Mouse (Mus musculus): ENCODE results near the gene Parvg. TPM values are rescaled to one million over a fixed set of nuclear protein-coding genes. Genes with fewer than 3 reads are reported as not detected.

Gene Parvg
- total RNA-seq, 2 experiments from 2014 or later: 1.5 to 1.6 TPM

DNA sequence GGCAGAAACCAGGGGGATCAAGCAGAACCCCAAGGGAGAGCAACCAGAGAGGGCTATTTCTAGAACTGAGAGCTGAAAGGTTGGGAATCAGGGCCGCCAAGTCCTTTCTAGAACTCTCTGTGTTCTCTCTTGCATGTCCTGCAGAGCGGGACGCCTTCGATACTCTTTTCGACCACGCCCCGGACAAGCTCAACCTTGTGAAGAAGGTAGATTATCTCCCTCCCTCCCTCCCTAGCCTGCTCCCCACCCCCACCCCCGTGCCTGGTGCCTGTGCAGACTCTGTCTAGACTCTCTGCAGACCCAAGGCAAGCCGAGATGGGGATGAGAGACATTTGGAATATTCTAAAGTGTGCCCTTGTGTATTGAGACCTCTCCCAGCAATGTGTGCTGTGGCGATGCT lies 20.6 kb upstream of the Parvg start:
- no peak for DNase-seq

GRCm38 (mm10) chr15:84305333-84305732 lies 18.5 kb upstream of the Parvg start:
- no peak for DNase-seq

DNA sequence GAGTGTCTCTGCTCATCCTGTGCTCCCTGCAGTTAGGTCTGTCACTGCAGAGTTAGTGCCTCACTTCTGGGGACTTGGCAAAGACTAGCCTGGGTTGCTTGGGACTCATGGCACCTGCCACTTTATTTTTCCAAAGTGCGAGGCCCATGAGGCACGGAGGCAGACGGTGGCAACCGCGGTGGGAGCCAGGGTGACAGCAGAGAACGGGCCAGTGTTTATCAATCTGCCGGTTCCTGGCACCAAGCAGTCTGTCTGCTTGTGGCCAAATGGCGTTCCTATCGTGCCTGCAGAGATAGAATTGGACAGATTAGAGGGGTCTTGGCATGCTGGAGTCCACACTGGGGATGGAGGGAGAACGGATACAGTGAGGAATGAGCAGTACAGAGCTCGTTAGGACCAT lies 13.6 kb upstream of the Parvg start:
- DNase-seq: no peak

DNA sequence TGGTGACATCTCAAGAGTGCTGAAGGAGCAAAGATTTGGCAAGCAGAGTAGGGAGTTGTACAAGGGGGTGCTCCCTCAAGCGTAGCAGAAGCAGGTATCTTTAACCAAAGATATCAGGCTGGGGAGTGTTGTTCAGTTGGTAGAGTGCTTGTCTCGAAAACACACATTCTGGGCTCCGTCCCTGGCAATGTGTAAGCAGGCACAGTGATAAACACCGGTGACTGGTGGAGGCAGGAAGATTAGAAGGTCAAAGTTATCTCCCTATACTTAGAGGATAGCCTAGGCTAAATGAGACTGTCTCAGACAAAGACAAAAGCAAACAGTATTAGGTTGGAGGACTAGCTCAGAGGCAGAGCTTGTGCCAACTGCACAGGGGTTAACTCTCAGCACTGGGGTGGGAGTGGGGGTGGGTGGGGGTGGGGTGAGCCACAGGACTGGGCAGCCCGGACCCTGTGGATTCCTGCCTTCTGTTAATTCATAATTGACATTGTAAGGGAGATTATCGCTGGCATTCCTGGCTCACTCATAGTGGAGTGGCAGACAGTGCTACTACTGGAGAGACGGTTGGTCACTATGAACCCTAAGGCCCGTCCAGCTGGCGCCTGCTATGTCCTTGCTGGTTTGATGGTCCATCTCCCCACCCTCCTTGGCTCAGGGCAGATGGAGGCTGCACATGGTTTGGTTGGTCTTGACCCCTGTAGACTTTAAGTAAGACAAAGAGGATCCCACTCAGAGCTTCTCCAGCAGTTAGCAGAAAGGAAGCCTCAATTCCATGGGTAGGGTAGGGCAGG lies 12.3 kb upstream of the Parvg start:
- DNase-seq: no peak

DNA sequence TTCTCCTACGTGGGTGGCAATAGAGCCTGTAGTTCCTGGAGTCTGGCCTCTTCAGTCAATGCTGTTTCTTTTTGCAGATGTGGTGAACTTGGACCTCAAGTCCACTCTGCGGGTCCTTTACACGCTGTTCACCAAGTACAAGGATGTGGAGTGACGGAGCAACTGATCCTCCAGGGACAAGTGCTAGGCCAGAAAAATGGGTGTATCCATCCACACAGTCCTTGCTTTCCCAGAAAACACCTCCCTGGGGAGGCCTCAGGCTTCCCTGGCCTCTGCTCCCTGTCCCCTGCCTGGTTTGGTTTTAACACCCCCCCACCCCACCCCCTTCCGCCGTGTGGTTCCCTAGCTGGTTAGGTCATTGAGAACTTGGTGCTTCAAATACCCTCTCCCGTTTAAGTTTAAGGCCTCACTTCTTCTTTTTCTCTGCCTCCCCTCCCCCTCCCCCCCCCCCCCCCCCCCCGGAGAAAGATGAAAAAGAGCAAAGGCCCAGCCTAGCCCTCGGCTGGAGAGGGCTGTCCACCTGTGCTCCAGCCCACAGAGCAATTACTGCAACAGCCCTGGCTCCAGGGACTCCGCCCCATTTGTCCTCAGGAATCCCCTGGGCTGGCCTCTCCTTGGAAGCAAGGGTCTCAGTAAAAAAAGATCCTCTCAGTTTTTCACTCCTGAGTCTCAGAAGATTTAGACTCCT lies 10.8 kb upstream of the Parvg start:
- DNase-seq: no peak

DNA sequence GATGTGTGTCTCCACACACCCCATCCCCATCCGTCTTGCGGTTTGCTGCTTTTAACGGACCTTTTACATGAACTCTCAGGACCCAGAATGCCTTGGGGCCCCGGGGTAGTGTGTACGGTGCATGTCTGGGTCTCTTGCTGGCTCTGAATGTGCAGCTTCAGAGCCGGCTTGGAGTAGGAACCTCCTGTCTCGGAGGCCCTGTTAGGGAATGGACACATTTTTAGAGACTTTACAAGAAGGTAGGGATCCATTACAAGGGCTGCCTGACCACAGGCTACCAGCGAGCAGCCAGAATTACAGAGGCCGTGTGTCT lies 10.3 kb upstream of the Parvg start:
- no peak for DNase-seq

DNA sequence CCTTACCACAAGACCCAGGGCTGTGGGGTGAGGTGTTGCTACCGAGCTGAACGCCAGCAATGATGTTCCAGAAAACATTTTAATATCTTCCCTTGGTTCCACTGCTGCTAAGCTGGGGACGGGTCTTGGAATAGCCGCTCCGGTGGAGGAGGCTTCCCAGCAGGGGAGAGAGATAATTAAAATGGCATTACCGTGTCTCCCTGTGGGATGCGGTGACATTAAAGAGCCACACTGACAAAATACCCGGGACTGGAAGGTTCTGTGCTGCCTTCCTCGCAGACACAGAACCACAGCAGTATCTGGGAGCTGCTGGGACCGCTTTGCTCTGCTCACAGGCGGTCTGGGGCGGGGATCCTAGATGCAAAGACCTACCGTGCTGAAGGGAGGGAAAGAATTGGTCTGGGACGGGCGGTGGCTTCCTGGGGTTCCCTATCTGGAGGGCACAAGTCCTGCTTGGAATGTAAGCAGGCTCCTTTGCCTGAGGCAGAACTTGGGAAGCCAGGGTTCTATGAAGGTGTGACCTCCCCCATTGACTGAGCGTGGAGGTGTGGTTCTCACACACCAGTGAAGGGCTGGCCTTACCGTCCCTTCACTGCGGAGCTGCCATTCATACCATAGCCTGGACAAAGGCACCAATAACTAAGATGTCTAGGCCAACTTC lies 9.3 kb upstream of the Parvg start:
- DNase-seq: no peak

GRCm38 (mm10) chr15:84315276-84316046 lies 8.4 kb upstream of the Parvg start:
- DNase-seq: no peak

- no peak for DNase-seq
These were observed 4.4 kb upstream of the Parvg start for GRCm38 (mm10) chr15:84319393-84319792.

- DNase-seq: no peak
These were observed 2.2 kb upstream of the Parvg start for GRCm38 (mm10) chr15:84321544-84322174.

DNA sequence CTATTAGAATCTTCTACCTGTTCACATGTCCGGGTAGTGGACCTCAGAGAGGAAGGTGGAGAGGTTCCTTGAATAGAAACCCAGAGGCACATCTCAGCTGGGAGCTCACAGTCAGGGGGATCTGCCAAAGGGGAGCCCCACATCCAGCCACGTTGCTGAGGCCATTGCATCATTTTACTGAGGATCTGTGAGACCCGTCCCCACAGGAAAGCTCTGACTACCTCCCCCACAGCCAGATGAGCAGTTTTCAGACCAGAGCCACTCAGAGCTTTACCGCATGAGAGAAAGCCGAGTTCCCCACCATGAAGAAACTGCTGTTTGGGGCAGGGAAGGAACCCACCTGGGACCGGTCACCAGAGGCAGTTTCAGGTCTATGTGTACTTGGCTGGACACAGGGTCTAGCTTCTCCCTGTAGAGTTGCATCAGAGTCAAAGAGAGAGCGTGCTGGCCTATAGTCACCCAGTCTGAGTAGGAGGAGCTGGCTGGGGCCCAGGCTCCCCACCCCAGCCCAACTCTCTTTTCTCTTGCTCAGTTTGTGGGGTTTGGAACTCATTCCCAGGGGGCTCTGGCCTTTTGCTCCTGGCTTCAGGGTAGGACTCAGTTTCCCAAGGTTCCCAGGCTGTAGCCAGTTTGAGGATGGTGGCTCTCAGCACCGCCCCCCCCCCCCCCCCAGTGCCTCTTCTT lies 1.2 kb downstream of the Parvg start:
- DNase-seq: no peak

- no peak for DNase-seq
These were observed 1.9 kb downstream of the Parvg start for GRCm38 (mm10) chr15:84325736-84326135.

- DNase-seq: no peak
These were observed 5.0 kb downstream of the Parvg start for GRCm38 (mm10) chr15:84328870-84329269.

GRCm38 (mm10) chr15:84329940-84330339 lies 6.1 kb downstream of the Parvg start:
- DNase-seq: no peak

- DNase-seq: no peak
These were observed 7.3 kb downstream of the Parvg start for GRCm38 (mm10) chr15:84331066-84331612.

DNA sequence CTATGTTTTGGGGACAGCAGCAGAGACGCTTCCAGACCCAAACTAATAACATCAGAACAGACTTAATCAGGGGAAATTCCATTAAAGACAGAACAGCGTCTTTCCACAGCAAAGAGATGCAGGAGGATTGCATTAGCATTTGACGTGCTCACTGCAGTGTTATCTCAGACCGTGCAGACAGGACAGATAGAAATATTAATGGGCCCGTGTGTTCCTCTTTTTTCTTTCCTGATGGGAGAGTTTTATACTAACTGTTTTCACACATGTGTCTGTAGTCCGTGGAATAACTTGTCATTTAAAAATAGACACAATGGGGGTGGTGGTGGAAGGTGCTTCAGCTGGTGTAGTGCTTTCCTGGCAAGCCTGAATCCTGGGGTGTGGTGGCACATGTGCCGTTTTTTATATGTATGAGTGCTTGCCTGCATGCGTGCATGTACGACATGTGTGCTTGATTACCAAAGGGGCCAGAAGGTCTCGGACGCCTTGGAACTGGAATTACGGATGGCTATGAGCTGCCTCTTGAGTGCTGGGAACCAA lies 12.5 kb downstream of the Parvg start:
- no peak for DNase-seq

- no peak for DNase-seq
These were observed 13.8 kb downstream of the Parvg start for GRCm38 (mm10) chr15:84337599-84337998.

GRCm38 (mm10) chr15:84340926-84341325 lies 17.1 kb downstream of the Parvg start:
- DNase-seq: no peak

GRCm38 (mm10) chr15:84348769-84349168 lies 24.9 kb downstream of the Parvg start:
- DNase-seq: no peak

DNA sequence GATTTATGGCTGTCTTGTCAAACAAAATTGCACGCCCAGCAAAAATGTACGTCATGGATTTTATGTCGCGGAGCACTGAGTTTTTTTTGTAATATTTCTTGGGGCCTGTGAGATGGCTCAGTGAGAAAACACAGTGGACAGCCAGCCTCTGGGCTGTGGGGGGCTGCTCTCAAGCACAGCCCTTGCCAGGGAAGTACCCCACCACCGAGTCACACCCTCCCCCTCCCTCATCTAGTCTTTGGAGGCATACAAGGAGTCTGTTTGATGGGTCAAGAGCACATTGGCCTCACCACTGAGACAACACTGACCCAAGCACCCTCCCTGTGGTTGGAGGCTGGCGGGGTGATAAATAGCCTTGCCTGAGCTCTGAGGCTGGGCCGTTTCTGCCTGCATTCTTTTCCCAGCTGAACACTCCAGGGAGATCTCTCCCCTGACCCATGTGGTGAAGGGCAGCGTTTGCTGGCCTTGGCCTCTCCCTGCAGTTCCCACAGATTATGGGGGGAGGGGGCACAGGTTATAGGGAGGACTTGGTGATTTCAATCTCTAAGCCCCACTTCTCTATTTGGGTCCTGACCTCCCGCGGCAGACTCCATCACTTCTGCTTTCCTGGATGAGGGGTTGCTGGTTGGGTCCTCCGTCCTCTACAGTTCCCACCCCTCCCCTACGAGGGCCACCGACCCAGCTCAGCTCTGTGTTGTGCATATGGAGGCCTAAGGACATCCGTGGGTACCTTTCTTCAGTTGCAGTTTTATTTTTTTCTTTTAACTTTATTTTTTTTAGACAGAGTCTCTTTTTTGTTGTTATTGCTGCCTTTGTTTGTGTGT lies 26.3 kb downstream of the Parvg start:
- DNase-seq: no peak
